Mouse (Mus musculus): ENCODE data around the gene Olr1.
A peak's percentile ranks its signal among the peaks of the same experiment; 100 is the strongest.
"Not testable (repeated sequence)": the region's sequence is repeated elsewhere in the genome, so short reads cannot be mapped to it uniquely, and the experiment has no call there.

The Olr1 gene

GRCm38 (mm10) chr6:129510120-129510911 is 3.4 kb upstream of the Olr1 start:
- DNase-seq: no peak

GRCm38 (mm10) chr6:129503471-129503870 is 3.5 kb downstream of the Olr1 start:
- no peak for DNase-seq

- not testable (repeated sequence) for DNase-seq
Measured at GRCm38 (mm10) chr6:129499516-129499915, 7.4 kb downstream of the Olr1 start.

- no peak for DNase-seq
Measured at GRCm38 (mm10) chr6:129497345-129498218, 9.4 kb downstream of the Olr1 start.

DNA sequence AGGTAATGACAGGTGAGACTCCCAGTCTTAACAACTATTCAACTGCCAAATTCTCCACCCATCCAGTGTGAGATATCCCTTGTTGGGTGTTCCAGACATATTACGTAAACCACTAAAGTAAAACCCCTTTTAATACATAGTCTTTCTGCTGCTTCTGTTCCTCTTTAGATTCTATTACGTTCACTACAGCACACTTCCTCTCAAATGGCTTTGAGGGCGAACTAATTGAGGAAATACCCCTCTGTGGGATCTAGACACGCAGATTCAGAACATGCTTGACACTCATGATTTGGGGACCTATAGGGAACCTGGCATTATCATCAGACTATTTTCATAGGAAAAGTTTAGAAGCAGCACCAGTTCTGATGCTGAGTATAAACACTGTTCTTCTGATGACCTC is 12.0 kb downstream of the Olr1 start:
- DNase-seq: no peak

DNA sequence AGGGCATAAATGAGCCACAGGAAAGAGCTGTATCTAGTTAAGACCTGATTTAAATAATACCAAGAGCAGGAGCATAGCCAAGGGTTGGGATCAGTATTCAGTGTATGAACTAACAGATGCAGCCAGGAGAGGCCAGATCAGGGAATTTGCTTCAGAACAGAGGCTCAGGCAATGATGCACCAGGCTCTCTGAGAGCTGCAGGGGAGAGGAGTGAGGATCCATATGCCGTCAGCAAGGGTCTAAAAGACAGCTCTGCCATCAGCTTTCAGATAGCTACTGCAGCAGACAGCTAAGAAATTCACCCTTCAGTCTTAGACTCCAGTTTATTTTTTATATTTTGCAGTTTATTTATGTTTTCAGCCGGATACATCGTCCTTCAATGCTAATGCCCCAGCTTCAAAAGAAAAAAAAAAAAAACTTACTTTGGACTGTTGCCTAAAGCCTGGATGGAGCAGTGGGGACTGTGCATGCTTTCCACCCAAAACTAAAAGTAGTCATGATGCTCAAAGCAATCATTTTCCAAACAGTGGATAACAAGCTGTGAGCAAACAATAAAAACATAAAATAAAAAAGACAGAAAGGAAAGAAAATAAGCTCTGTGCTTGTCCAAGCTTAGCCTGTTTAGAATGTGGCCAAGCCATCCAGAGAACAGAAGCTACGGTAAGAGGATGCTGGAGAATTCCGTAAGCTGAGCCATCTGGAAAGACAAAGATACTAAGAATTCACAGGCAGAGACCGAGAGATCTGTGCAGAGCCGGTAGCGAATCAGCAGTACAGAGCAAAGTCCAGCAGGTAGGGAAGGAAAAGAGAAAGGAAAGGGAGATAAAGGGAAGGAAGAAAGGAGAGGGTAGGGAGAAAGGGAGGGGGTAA is 26.6 kb downstream of the Olr1 start:
- DNase-seq: no peak

- peak; percentile 87 for DNase-seq
Measured at GRCm38 (mm10) chr6:129476404-129477126, 30.4 kb downstream of the Olr1 start.

DNA sequence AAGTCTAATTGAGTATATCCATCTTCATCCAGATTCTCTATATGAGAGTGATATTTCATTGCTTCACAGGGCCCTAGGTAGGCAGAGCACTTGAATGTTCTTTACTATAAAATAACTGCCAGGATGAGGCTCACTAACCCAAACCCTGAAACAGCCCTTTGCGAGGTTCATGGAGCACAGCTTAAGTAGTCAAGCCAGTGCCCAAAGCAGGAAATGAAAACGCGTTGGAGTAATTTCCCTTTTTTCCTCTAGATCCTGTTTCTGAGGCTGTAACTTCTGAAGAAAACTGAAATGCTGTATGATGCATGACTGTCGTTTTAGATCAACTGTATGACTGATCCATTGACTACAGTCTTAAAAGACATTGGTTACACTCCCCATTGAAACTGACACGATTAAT is 34.3 kb downstream of the Olr1 start:
- DNase-seq: no peak

DNA sequence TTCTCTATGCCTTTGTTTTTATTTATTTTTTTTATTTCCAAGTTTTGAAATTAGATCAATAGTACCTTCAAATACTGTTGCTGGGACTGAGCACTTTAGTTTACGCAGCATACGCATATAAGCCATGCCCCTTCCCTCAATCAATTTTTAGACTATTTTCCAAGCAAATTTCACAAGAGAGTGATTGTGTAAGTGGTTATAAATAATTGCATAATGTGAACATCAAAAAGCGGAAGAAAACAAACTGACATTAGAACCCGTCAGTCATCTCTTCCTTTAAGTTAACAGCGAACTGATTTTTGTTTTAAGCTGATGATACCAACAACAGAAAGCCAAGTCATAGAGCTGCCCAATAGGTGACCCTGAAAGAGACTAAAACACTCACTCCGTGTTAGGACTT is 35.6 kb downstream of the Olr1 start:
- no peak for DNase-seq

GRCm38 (mm10) chr6:129451411-129452039 is 55.4 kb downstream of the Olr1 start, which contains the start of gene Clec1a:
Clec1a (minus strand) TSS chr6:129452000.
- peak; percentile 97 for DNase-seq

- DNase-seq: peak; percentile 97
Measured at GRCm38 (mm10) chr6:129449743-129450142, 57.2 kb downstream of the Olr1 start.

DNA sequence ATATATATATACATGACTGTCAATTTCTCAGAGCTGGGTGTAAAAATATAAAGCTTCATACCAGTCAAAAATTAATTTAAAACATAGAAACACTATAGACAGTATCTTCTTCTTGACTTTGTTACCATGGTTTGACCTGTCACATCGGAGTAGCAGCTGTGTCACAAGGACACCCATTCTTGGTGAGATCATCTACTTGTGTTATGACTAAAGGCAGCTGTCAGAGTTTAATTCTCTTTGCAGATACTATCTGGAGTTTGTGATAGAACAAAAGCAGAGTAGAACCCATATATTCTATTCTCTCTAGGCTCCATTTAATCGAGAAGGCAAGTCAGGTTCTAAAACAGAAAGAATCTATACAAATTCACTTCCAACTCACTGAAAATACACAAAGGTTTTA is 68.9 kb downstream of the Olr1 start:
- DNase-seq: no peak

DNA sequence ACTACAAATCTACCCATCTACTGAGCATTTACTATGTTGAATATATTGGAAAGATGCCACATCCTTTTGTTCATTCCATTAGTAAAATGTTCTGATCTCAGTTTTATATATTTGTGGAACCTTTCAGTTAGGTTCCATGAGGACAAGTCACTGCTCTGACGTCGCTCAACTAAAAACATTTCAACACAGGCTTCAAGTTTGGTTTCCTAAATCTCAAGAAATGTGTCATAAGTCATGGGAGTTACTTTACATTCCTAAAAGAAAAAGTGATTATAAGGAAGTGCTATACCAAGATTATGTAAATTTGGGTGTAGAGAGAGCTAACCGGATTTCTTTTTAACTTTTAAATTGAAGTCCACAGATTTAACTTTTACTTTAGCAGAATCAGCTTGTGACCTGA is 70.9 kb downstream of the Olr1 start:
- DNase-seq: no peak
